Mouse (Mus musculus) embryonic fibroblast, embryonic 13.5 days (primary cell): ENCODE data around the gene Cabp4.

Experiments
- CTCF ChIP-seq: IDR thresholded peaks from 2 replicates; pipeline ENCODE4 v1.5.1; 2011; ENCODE audit warnings: mild to moderate bottlenecking, control low read depth, low read length, moderate library complexity, borderline replicate concordance; ENCODE audit not compliant: insufficient read depth
- POLR2A ChIP-seq: IDR thresholded peaks from 2 replicates; pipeline ENCODE4 v1.6.1; 2011; ENCODE audit warnings: low read depth, mild to moderate bottlenecking, control low read depth, low read length, moderate library complexity

- TF ChIP-seq CTCF (no peak), POLR2A (no peak)
These were observed 26.8 kb downstream of the Cabp4 start for GRCm38 (mm10) chr19:4117006-4117405.
